ENCODE assay signal across 16 mouse cellular contexts in genomic region chr11:88976320-88976719, GRCm38 (mm10). TPM values are rescaled to one million over a fixed set of nuclear protein-coding genes. Genes with fewer than 3 reads are reported as not detected.
DNase-seq lines count a peak whose midpoint lies in the region; ATAC-seq and TF ChIP-seq lines count a peak whose summit lies in the region.
"Had no signal": no experiment of that assay in that cellular context is flagged by ENCODE, and none has a peak within 500 bp of the region (broad histone marks: within the 10 kb centered on the region; RNA-seq: fewer than 3 reads in every experiment).

No protein-coding gene starts in this region.

- peaks cover 4% of the 10 kb centered on the region; the same call in 1 of the 2 replicates for H3K79me2 ChIP-seq in heart, adult 2 months (replicated peaks; ENCODE audit: control insufficient read depth, insufficient read depth, low read length)

- TF ChIP-seq EP300 in heart, adult 2 months (IDR thresholded peaks at IDR 0.05; ENCODE audit: insufficient read depth, low read depth, low read length), result no peak
- TF ChIP-seq EP300 in ES-Bruce4 (IDR thresholded peaks at IDR 0.05; ENCODE audit: insufficient read depth, low read depth, low read length), result no peak

- ATAC-seq in erythroblast, adult 5-6 weeks (replicated peaks; ENCODE audit: low FRiP score, poor library complexity, severe bottlenecking), result 0 out of 2 replicates have a peak, but pooled peaks have one; percentile 53
- ATAC-seq: intestine, embryonic 15.5 days had no signal

- TF ChIP-seq CTCF in heart, adult 2 months (IDR thresholded peaks at IDR 0.05), result peak; percentile 72
- peak; percentile 8; the same call in 1 of the 2 replicates for TF ChIP-seq CTCF in lung, adult 2 months (IDR thresholded peaks at IDR 0.05; ENCODE audit: insufficient read depth, low read length)
- TF ChIP-seq CTCF in ES-Bruce4 (IDR thresholded peaks at IDR 0.05; ENCODE audit: low read depth, low read length), result peak; percentile 30

- TF ChIP-seq POLR2A in heart, adult 2 months (IDR thresholded peaks at IDR 0.05; ENCODE audit: insufficient read depth, low read depth, low read length), result no peak
- no peak for TF ChIP-seq POLR2A in lung, adult 2 months (IDR thresholded peaks at IDR 0.05; ENCODE audit: borderline replicate concordance, extremely low read depth, low read depth, low read length)
- TF ChIP-seq POLR2A in ES-Bruce4 (IDR thresholded peaks at IDR 0.05; ENCODE audit: insufficient read depth, low read length), result no peak

- peaks cover 4% of the 10 kb centered on the region for H3K4me1 ChIP-seq in heart, adult 2 months (ENCODE audit: control insufficient read depth, insufficient read depth, low read length)
- peaks cover 3% of the 10 kb centered on the region; the same call in 1 of the 2 replicates for H3K4me1 ChIP-seq in lung, adult 2 months (ENCODE audit: control insufficient read depth, insufficient read depth, low read length)
- H3K4me1 ChIP-seq in ES-Bruce4 (ENCODE audit: control insufficient read depth, insufficient read depth, low read length), result peaks cover 2% of the 10 kb centered on the region

- H3K9ac ChIP-seq in heart, adult 2 months (ENCODE audit: low read depth, low read length), result no peak overlapping the region
- H3K9ac ChIP-seq in ES-Bruce4 (ENCODE audit: low read depth, poor library complexity, severe bottlenecking), result no peak overlapping the region
- H3K9ac ChIP-seq: intestine, embryonic 15.5 days; liver, embryonic 15.5 days; midbrain, embryonic 12.5 days had no signal

- no peak overlapping the region for H3K27ac ChIP-seq in heart, adult 2 months
- H3K27ac ChIP-seq in ES-Bruce4 (ENCODE audit: insufficient read depth, low read length), result no peak overlapping the region
- H3K27ac ChIP-seq: intestine, embryonic 15.5 days; liver, embryonic 15.5 days; midbrain, embryonic 12.5 days had no signal

- H3K9me3 ChIP-seq in ES-Bruce4 (replicated peaks; ENCODE audit: control insufficient read depth, insufficient read depth, low read length, poor library complexity, severe bottlenecking), result no peaks in the 10 kb centered on the region
- H3K9me3 ChIP-seq: intestine, embryonic 15.5 days; liver, embryonic 15.5 days; midbrain, embryonic 12.5 days had no signal

- H3K4me3 ChIP-seq in heart, adult 2 months, result no peak overlapping the region
- H3K4me3 ChIP-seq in lung, adult 2 months (replicated peaks; ENCODE audit: extremely low read depth, low read depth, low read length), result no peak overlapping the region
- H3K4me3 ChIP-seq in ES-Bruce4 (ENCODE audit: low read depth, low read length), result no peak overlapping the region
- H3K4me3 ChIP-seq: intestine, embryonic 15.5 days; liver, embryonic 15.5 days; midbrain, embryonic 12.5 days had no signal

- no peak for DNase-seq in heart, adult 2 months
- no peak for DNase-seq in heart, postnatal 25 days (ENCODE audit: low spot score)
- DNase-seq in lung, adult 2 months, result no peak
- no peak for DNase-seq in lung, adult 18-20 months
- DNase-seq in adrenal gland, postnatal 4 days (ENCODE audit: low spot score in 2 of 2), result no peak
- DNase-seq in spleen, adult 12 weeks (ENCODE audit: low spot score), result no peak
- DNase-seq: adrenal gland, postnatal 25 days; spleen, adult 18-20 months had no signal

- intact Hi-C loops in heart, adult 2 months (cut with DNase I), result no loop called here
- intact Hi-C loops in heart, postnatal 25 days (cut with DNase I), result no loop called here

- 97% methylated on average over 2 of the region's 2 CpGs for WGBS in heart, adult 2 months
- 94% methylated on average over 2 of the region's 2 CpGs for WGBS in lung, adult 2 months

- H3K36me3 ChIP-seq in heart, adult 2 months (ENCODE audit: control insufficient read depth, insufficient read depth, low read length), result no peaks in the 10 kb centered on the region
- peaks cover 3% of the 10 kb centered on the region; the same call in 1 of the 2 replicates for H3K36me3 ChIP-seq in ES-Bruce4 (ENCODE audit: control insufficient read depth, insufficient read depth, low read length, poor library complexity, severe bottlenecking)

- H3K27me3 ChIP-seq in heart, adult 2 months (ENCODE audit: control insufficient read depth, insufficient read depth, low read length), result no peaks in the 10 kb centered on the region
- H3K27me3 ChIP-seq in ES-Bruce4 (ENCODE audit: control insufficient read depth, insufficient read depth, low read length, poor library complexity, severe bottlenecking), result no peaks in the 10 kb centered on the region
- H3K27me3 ChIP-seq: intestine, embryonic 15.5 days; liver, embryonic 15.5 days; midbrain, embryonic 12.5 days had no signal

RNA-seq across cellular contexts. Expression of gene Coil, which starts 6.3 kb away (rescaled TPM):
- 1 to 10 TPM; 4.8 TPM for total RNA-seq in heart, adult 2 months (2021)
- polyA plus RNA-seq in heart, adult 2 months (2012; rRNA removed), result 2.8 and 4.7 TPM in 2 replicates
- 1 to 10 TPM; 4.6 to 4.9 TPM for total RNA-seq in heart, postnatal 25 days (2021)
- polyA plus RNA-seq in lung, adult 2 months (2012; rRNA removed), result 3.5 and 4.0 TPM in 2 replicates
- 32.7 and 33.5 TPM in 2 replicates for polyA plus RNA-seq in ES-Bruce4 (2011; ENCODE audit: insufficient read depth, insufficient read length, low read depth, missing spikeins)
- total RNA-seq in erythroblast, adult 5-6 weeks (2015; ENCODE audit: low replicate concordance), result 1.3 and 2.7 TPM in 2 replicates
- total RNA-seq in erythroblast, adult 5-6 weeks (2017; ENCODE audit: low replicate concordance), result 1.3 and 6.3 TPM in 2 replicates
- 10 to 100 TPM; 14.0 to 14.3 TPM for total RNA-seq in adrenal gland, postnatal 4 days (2021)

RNA-seq across cellular contexts. Expression of gene Elobl, which starts 9.6 kb away (rescaled TPM):
- not detected for total RNA-seq in heart, adult 2 months (2021)
- polyA plus RNA-seq in heart, adult 2 months (2012; rRNA removed), result 0.56 TPM in 1 of 2 replicates, not detected in the other
- total RNA-seq in heart, postnatal 25 days (2021), result not detected
- polyA plus RNA-seq in lung, adult 2 months (2012; rRNA removed), result 0.97 and 1.3 TPM in 2 replicates
- polyA plus RNA-seq in ES-Bruce4 (2011; ENCODE audit: insufficient read depth, insufficient read length, low read depth, missing spikeins), result 12.6 and 13.8 TPM in 2 replicates
- total RNA-seq in erythroblast, adult 5-6 weeks (2015; ENCODE audit: low replicate concordance), result not detected in 2 replicates
- total RNA-seq in erythroblast, adult 5-6 weeks (2017; ENCODE audit: low replicate concordance), result not detected in 2 replicates
- total RNA-seq in adrenal gland, postnatal 4 days (2021), result not detected
- total RNA-seq: adrenal gland, postnatal 25 days; layer of hippocampus, postnatal 25 days; neutrophil, adult 5-6 weeks had no signal
- polyA plus RNA-seq: heart, embryonic 11.5 days; intestine, embryonic 15.5 days; liver, embryonic 15.5 days; midbrain, embryonic 12.5 days had no signal

RNA-seq across cellular contexts. Expression of gene Scpep1, which starts 21.1 kb away (rescaled TPM):
- total RNA-seq in heart, adult 2 months (2021), result 10 to 100 TPM; 15.3 to 16.3 TPM
- polyA plus RNA-seq in heart, adult 2 months (2012; rRNA removed), result 11.1 and 13.5 TPM in 2 replicates
- total RNA-seq in heart, postnatal 25 days (2021), result 10 to 100 TPM; 16.8 to 20.3 TPM
- polyA plus RNA-seq in lung, adult 2 months (2012; rRNA removed), result 17.7 and 28.1 TPM in 2 replicates
- polyA plus RNA-seq in ES-Bruce4 (2011; ENCODE audit: insufficient read depth, insufficient read length, low read depth, missing spikeins), result 186 and 188 TPM in 2 replicates
- total RNA-seq in erythroblast, adult 5-6 weeks (2015; ENCODE audit: low replicate concordance), result 15.0 and 15.2 TPM in 2 replicates
- total RNA-seq in erythroblast, adult 5-6 weeks (2017; ENCODE audit: low replicate concordance), result 4.6 and 8.6 TPM in 2 replicates
- 100 to 1,000 TPM; 149 to 159 TPM for total RNA-seq in adrenal gland, postnatal 4 days (2021)

RNA-seq across cellular contexts. Expression of gene Trim25, which starts 22.9 kb away (rescaled TPM):
- 10 to 100 TPM; 17.7 to 24.3 TPM for total RNA-seq in heart, adult 2 months (2021)
- polyA plus RNA-seq in heart, adult 2 months (2012; rRNA removed), result 13.6 and 14.1 TPM in 2 replicates
- 10 to 100 TPM; 20.5 to 22.7 TPM for total RNA-seq in heart, postnatal 25 days (2021)
- 51.5 and 52.9 TPM in 2 replicates for polyA plus RNA-seq in lung, adult 2 months (2012; rRNA removed)
- polyA plus RNA-seq in ES-Bruce4 (2011; ENCODE audit: insufficient read depth, insufficient read length, low read depth, missing spikeins), result 47.3 and 49.9 TPM in 2 replicates
- 19.8 and 24.2 TPM in 2 replicates for total RNA-seq in erythroblast, adult 5-6 weeks (2015; ENCODE audit: low replicate concordance)
- total RNA-seq in erythroblast, adult 5-6 weeks (2017; ENCODE audit: low replicate concordance), result 16.4 and 20.5 TPM in 2 replicates
- 100 to 1,000 TPM; 133 to 137 TPM for total RNA-seq in adrenal gland, postnatal 4 days (2021)

Comparison
In these comparisons a context has a peak if more than half of its experiments do, and no peak if none do; other contexts are left out.
1. CTCF ChIP-seq: peak in every context shown above with its lines; median percentile 72 in heart, adult 2 months; 30 in ES-Bruce4; 8 in lung, adult 2 months.
2. RNA of gene Scpep1, which starts 21.1 kb away (total RNA-seq): 149 to 159 TPM in adrenal gland, postnatal 4 days; 16.8 to 20.3 TPM in heart, postnatal 25 days, 15.3 to 16.3 TPM in heart, adult 2 months and 4.6 to 15.2 TPM in erythroblast, adult 5-6 weeks; every median in the first group is over 4 times any median in the second.